Mouse (Mus musculus): Measurements from ENCODE around the gene Olfr672.
"Not testable (repeated sequence)": the region's sequence is repeated elsewhere in the genome, so short reads cannot be mapped to it uniquely, and the experiment has no call there.

Gene Olfr672

DNA sequence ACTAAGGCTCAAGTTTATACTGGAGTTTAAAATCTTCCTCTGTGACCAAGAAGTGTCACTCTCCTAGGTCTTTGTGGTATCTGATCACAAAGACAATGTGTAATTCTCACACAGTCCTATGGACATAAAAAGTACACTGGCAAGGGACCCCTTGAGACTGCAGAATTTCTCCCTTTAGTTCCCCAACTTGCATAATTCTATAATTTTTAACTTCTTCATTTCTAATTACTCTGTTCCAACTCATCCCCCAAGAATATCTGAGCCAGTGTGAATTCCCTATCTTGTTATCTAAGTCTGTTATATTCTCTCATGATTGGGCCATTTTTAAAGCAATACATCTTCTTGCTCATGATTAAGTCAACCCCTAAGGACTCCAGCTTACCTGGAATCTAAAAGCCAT is at the start of gene Olfr672:
Gene Olfr672, minus strand, starts transcription at position 101 of the 400 bp plus-strand sequence.
- DNase-seq, result no peak

DNA sequence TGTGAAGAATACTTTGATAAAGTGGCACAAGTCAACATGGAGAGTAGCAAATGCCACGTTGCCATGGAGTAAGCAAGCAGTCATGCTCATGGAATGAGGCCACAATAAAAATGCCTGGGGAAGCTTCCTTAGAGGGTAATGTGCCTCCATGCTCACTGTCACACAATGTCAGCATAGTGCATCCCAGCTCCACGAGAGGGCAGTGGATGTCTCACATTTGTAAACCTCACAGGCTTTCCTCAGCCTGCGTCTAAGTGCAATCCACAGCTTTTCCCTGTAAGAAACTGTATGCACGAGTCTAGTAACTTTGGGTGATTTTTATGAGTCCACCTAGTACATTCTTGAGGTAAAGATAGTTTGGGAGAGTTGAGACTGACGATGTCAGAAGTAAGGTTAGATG is 32.0 kb upstream of the Olfr672 start:
- DNase-seq, result peak in 1 of 2 experiments; percentile 3

DNA sequence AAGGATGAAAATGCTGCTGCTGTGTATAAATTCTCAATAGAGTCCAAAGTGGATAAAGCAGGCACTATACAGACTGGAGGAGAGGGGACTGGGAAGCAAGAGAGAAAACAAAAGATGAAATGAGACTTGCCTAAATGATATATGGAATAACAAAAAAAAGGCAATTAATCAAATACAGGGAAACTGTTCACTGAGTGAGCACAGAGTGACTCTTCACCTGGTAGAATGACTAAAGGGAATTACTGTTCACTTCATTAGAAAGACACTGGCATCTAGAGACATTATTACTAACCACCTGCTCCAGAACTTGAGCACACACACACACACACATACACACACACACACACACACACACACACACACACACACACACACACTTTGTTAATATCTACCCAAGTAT is 30.6 kb upstream of the Olfr672 start, which contains the start of gene Olfr676:
Gene Olfr676, plus strand, starts transcription at position 301 of the 400 bp plus-strand sequence.
- DNase-seq, result no peak

DNA sequence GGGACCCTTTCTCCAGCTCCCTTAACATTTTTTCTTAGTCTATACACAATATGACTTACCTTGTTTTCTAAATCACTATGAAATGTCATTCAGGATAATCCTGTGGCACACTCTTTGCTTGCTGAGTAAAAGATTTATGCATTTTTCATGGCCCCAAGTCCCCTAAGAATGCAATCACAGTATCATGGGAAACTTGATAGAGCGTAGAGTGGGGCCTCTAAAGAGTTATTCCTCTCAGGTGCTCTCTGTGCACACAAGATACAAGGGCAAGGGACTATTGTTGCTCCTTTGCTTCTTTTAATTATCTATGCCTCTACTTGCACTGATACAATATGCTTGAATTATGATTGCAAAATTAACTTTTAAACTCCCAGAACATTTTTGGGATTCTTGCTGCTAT is 26.5 kb upstream of the Olfr672 start, which contains the start of gene Olfr675:
Gene Olfr675, minus strand, starts transcription at position 101 of the 400 bp plus-strand sequence.
- no peak for DNase-seq

DNA sequence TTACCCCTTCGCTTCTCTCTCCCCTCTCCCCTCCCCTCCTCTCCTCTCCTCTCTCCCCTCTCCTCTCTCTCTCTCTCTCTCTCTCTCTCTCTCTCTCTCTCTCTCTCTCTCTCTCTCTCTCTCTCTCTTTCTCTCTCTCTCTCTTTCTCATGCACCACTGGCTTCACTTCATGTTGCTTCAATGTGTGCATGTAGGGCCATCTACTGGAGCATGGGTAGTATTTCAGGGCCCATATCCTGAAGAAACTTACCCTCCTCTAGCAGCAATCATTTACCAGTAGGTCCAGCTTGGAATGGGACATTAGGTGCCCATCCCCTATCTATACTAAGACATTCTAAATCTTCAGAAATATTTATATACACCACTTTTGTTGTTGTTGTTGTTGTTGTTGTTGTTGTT is 20.7 kb upstream of the Olfr672 start:
- DNase-seq, result no peak

DNA sequence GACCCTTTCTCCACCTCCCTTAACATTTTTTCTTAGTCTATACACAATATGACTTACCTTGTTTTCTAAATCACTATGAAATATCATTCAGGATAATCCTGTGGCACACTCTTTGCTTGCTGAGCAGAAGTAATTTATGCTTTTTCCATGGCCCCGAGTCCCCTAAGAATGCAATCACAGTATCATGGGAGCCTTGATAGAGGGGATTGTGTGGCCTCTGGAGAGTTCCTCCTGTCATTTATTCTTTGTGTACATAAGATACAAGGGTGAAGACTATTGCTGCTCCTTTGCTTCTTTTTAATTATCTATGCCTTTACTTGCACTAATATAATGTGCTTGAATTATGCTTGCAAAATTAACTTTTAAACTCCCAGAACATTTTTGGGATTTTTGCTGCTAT is 22.8 kb downstream of the Olfr672 start, which contains the start of gene Olfr671:
Gene Olfr671, minus strand, starts transcription at position 101 of the 400 bp plus-strand sequence.
- DNase-seq, result no peak

DNA sequence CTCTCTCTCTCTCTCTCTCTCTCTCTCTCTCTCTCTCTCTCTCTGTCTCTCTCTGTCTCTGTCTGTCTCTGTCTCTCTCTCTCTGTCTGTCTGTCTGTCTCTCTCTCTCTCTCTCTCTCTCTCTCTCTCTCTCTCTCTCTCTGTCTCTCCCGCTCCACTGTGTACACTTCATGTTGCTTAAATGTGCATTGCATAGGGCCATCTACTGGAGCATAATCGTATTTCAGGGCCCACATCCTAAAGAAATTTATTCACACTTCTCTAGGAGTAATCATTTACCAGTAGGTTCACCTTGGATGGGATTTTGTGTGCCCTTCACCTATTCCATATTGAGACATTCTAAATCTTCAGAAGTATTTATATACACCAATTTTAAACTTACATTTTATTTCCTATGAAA is 29.3 kb downstream of the Olfr672 start:
- not testable (repeated sequence) for DNase-seq

DNA sequence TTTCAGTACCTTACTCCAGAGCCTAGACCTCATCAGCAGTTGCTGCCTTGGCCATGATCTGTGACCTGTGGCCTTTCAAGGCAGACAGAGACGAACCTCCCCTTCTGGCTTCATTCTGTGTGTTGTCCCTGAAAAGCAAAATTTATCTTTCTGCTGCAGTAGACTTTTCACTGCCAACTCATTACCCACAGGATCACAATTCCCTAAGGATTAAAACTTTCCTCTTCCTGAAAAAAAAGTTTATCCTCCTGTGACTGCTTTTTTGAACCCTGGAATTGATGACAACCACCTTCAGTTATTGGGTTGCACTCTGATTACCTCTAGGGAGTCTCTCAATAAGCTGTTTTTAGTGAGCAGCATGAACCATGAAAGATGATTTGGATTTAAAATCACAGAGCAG is 39.3 kb downstream of the Olfr672 start, which contains the start of gene Olfr670:
Gene Olfr670, minus strand, starts transcription at position 101 of the 400 bp plus-strand sequence.
- DNase-seq, result no peak

DNA sequence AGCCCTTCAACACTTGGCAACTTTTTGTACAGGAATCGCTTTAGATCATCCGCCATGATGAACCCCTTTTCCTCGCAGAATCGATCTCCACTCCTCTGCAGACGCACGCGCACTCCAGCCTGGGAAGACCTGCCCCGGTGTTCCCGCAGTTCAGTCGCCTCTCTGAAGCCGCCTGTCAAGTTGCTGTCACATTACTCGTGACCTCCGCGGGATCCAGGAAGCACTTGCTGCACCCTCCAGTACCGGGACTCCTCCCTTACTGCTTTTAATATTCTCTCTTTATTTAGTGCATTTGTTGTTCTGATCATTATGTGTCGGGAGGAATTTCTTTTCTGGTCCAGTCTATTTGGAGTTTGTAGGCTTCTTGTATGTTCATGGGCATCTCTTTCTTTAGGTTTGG is 51.6 kb downstream of the Olfr672 start:
- DNase-seq, result not testable (repeated sequence)
